Mouse (Mus musculus) MEL (cell line): ENCODE measurements around the gene Il25. TPM values are rescaled to one million over a fixed set of nuclear protein-coding genes. Genes with fewer than 3 reads are reported as not detected.

Experiments
- DNase-seq: peaks from one replicate; pipeline ENCODE4 v3.0.0; 2011; ENCODE audit warnings: low read depth, low spot score
- H3K27ac ChIP-seq: 2 replicates; pipeline ENCODE4 v1.5.1; 2012; ENCODE audit warnings: low read depth, mild to moderate bottlenecking, control low read depth, low read length, moderate library complexity; ENCODE audit not compliant: control insufficient read depth
- H3K27me3 ChIP-seq, 2 experiments: fragments of 150-350 bp in 1 of 2; sonication (generic) in 1 of 2; 2 replicates each; pipeline ENCODE4 v1.6.1; 2012; ENCODE audit warnings: low read length in 2 of 2, mild to moderate bottlenecking in 2 of 2, improper control_type of control experiment in 1 of 2, moderate library complexity in 1 of 2; ENCODE audit not compliant: insufficient read depth in 2 of 2, control insufficient read depth in 1 of 2
- H3K36me3 ChIP-seq, 2 experiments: 2 replicates each; pipeline ENCODE4 v1.6.1; 2012 to 2014; ENCODE audit warnings: low read length in 2 of 2, improper control_type of control experiment in 1 of 2, inconsistent platforms in 1 of 2, mild to moderate bottlenecking in 1 of 2; ENCODE audit not compliant: insufficient read depth in 2 of 2, control insufficient read depth in 1 of 2
- H3K4me1 ChIP-seq, 2 experiments: fragments of 150-350 bp in 1 of 2; sonication (generic) in 1 of 2; 2 replicates each; pipeline ENCODE4 v1.6.1; 2012; ENCODE audit warnings: low read length in 2 of 2, improper control_type of control experiment in 1 of 2, mild to moderate bottlenecking in 1 of 2; ENCODE audit not compliant: insufficient read depth in 2 of 2, control insufficient read depth in 1 of 2
- H3K4me3 ChIP-seq, 2 experiments: fragments of 150-350 bp in 1 of 2; sonication (generic) in 1 of 2; 2 replicates each; pipeline ENCODE4 v1.5.1; 2012; ENCODE audit warnings: low read depth in 2 of 2, low read length in 2 of 2, mild to moderate bottlenecking in 2 of 2, moderate library complexity in 2 of 2, control low read depth in 1 of 2, improper control_type of control experiment in 1 of 2; ENCODE audit not compliant: control insufficient read depth in 1 of 2, insufficient read depth in 1 of 2
- H3K79me2 ChIP-seq: 2 replicates; pipeline ENCODE4 v1.6.1; 2012; ENCODE audit warnings: mild to moderate bottlenecking, low read length, moderate library complexity; ENCODE audit not compliant: control insufficient read depth, poor library complexity, insufficient read depth
- H3K9ac ChIP-seq: 2 replicates; pipeline ENCODE4 v1.6.1; 2012; ENCODE audit warnings: low read depth, mild to moderate bottlenecking, control low read depth, low read length, moderate library complexity; ENCODE audit not compliant: control insufficient read depth, poor library complexity, severe bottlenecking
- H3K9me3 ChIP-seq: fragments of 150-350 bp; sonication (generic); replicated peaks from 2 replicates; pipeline ENCODE4 v1.6.1; 2012; ENCODE audit warnings: mild to moderate bottlenecking, low read length, improper control_type of control experiment, moderate library complexity; ENCODE audit not compliant: insufficient read depth
- BHLHE40 ChIP-seq: IDR thresholded peaks from 2 replicates; pipeline ENCODE4 v1.6.1; 2012; ENCODE audit warnings: low read depth, mild to moderate bottlenecking, inconsistent platforms, low read length, improper control_type of control experiment, borderline replicate concordance
- CHD2 ChIP-seq: IDR thresholded peaks from 2 replicates; pipeline ENCODE4 v1.6.1; 2011; ENCODE audit warnings: low read length, improper control_type of control experiment
- E2F4 ChIP-seq: IDR thresholded peaks from 2 replicates; pipeline ENCODE4 v1.6.1; 2011; ENCODE audit warnings: low read depth, low read length, improper control_type of control experiment, borderline replicate concordance
- ELF1 ChIP-seq: IDR thresholded peaks from 2 replicates; pipeline ENCODE4 v1.6.1; 2014; ENCODE audit warnings: low read depth, mild to moderate bottlenecking, inconsistent platforms, low read length, improper control_type of control experiment, moderate library complexity
- EP300 ChIP-seq, 2 experiments: IDR thresholded peaks; 2 replicates each; pipeline ENCODE4 v1.6.1; 2011; ENCODE audit warnings: improper control_type of control experiment in 2 of 2, low read length in 2 of 2, low read depth in 1 of 2, mild to moderate bottlenecking in 1 of 2
- ETS1 ChIP-seq: IDR thresholded peaks from 2 replicates; pipeline ENCODE4 v1.6.1; 2012; ENCODE audit warnings: low read depth, mild to moderate bottlenecking, inconsistent platforms, low read length, improper control_type of control experiment, moderate library complexity
- GABPA ChIP-seq: IDR thresholded peaks from 2 replicates; pipeline ENCODE4 v1.6.1; 2012; ENCODE audit warnings: low read depth, mild to moderate bottlenecking, inconsistent platforms, low read length, improper control_type of control experiment, moderate library complexity
- HCFC1 ChIP-seq: IDR thresholded peaks from 2 replicates; pipeline ENCODE4 v1.6.1; 2012; ENCODE audit warnings: low read depth, mild to moderate bottlenecking, inconsistent platforms, low read length, improper control_type of control experiment, moderate library complexity
- JUND ChIP-seq: IDR thresholded peaks from 2 replicates; pipeline ENCODE4 v1.6.1; 2011; ENCODE audit warnings: low read depth, mild to moderate bottlenecking, improper control_type of control experiment, low read length
- MAFK ChIP-seq: IDR thresholded peaks from 2 replicates; pipeline ENCODE4 v1.6.1; 2011; ENCODE audit warnings: low read depth, mild to moderate bottlenecking, low read length, improper control_type of control experiment, borderline replicate concordance
- MXI1 ChIP-seq: IDR thresholded peaks from 2 replicates; pipeline ENCODE4 v1.6.1; 2011; ENCODE audit warnings: mild to moderate bottlenecking, low read depth, low read length, improper control_type of control experiment
- MYB ChIP-seq: IDR thresholded peaks from 2 replicates; pipeline ENCODE4 v1.6.1; 2011; ENCODE audit warnings: mild to moderate bottlenecking, low read depth, low read length, improper control_type of control experiment
- NELFE ChIP-seq: IDR thresholded peaks from 2 replicates; pipeline ENCODE4 v1.6.1; 2011; ENCODE audit warnings: low read depth, low read length, improper control_type of control experiment
- NRF1 ChIP-seq: IDR thresholded peaks from 2 replicates; pipeline ENCODE4 v1.6.1; 2014; ENCODE audit warnings: low read depth, mild to moderate bottlenecking, inconsistent platforms, low read length, improper control_type of control experiment, moderate library complexity; ENCODE audit not compliant: poor library complexity, insufficient read depth, severe bottlenecking
- POLR2A ChIP-seq, 2 experiments: IDR thresholded peaks; 2 replicates each; pipeline ENCODE4 v1.6.1; 2011 to 2012; ENCODE audit warnings: low read length in 2 of 2, mild to moderate bottlenecking in 2 of 2, control low read depth in 1 of 2, improper control_type of control experiment in 1 of 2, low read depth in 1 of 2, moderate library complexity in 1 of 2; ENCODE audit not compliant: control insufficient read depth in 1 of 2, insufficient read depth in 1 of 2, poor library complexity in 1 of 2
- POLR2AphosphoS2 ChIP-seq: IDR thresholded peaks from 2 replicates; pipeline ENCODE4 v1.6.1; 2011; ENCODE audit warnings: low read length, improper control_type of control experiment
- SIN3A ChIP-seq: IDR thresholded peaks from 2 replicates; pipeline ENCODE4 v1.6.1; 2012; ENCODE audit warnings: low read length, improper control_type of control experiment, inconsistent platforms
- SMC3 ChIP-seq: IDR thresholded peaks from 2 replicates; pipeline ENCODE4 v1.6.1; 2011; ENCODE audit warnings: low read depth, low read length, improper control_type of control experiment
- TAL1 ChIP-seq: IDR thresholded peaks from 2 replicates; pipeline ENCODE4 v1.6.1; 2012; ENCODE audit warnings: mild to moderate bottlenecking, inconsistent platforms, low read length, moderate library complexity, mixed read lengths
- TBP ChIP-seq: IDR thresholded peaks from 2 replicates; pipeline ENCODE4 v1.8.0; 2011; ENCODE audit warnings: low read depth, low read length, improper control_type of control experiment
- TCF12 ChIP-seq: IDR thresholded peaks from 2 replicates; pipeline ENCODE4 v1.6.1; 2014; ENCODE audit warnings: low read depth, mild to moderate bottlenecking, inconsistent platforms, low read length, improper control_type of control experiment, moderate library complexity
- ZC3H11A ChIP-seq: IDR thresholded peaks from 2 replicates; pipeline ENCODE4 v1.6.1; 2012; ENCODE audit warnings: low read depth, mild to moderate bottlenecking, inconsistent platforms, low read length, improper control_type of control experiment
- ZKSCAN1 ChIP-seq: IDR thresholded peaks from 2 replicates; pipeline ENCODE4 v1.6.1; 2012; ENCODE audit warnings: low read depth, mild to moderate bottlenecking, inconsistent platforms, low read length, improper control_type of control experiment, moderate library complexity
- ZNF384 ChIP-seq: IDR thresholded peaks from 2 replicates; pipeline ENCODE4 v1.6.1; 2012; ENCODE audit warnings: low read depth, mild to moderate bottlenecking, inconsistent platforms, low read length, improper control_type of control experiment
- polyA plus RNA-seq, 2 experiments: library from polyadenylated mRNA; stranded (reverse) in 1 of 2; unstranded in 1 of 2; fragments of >175 nt in 1 of 2; fragments of >200 nt in 1 of 2; gene quantifications; 2 replicates each; pipeline versions ENCODE4 v1.2.1 to v1.2.4; 2012; ENCODE audit warnings: low replicate concordance in 2 of 2, low read depth in 1 of 2; ENCODE audit not compliant: insufficient read length in 2 of 2, insufficient read depth in 1 of 2, missing spikeins in 1 of 2
- total RNA-seq: library from RNA; depleted of rRNA; stranded (reverse); fragments of 300-350 nt; gene quantifications from 2 replicates; pipeline ENCODE4 v1.2.3, GENCODE M21; 2012

The Il25 gene
- total and polyA plus RNA-seq, 3 experiments: not detected

- TF ChIP-seq SMC3: no peak
- no peak for TF ChIP-seq JUND
- no peak for TF ChIP-seq TBP
- no peak for TF ChIP-seq ETS1
- TF ChIP-seq CHD2: no peak
- no peak for TF ChIP-seq ZKSCAN1
- TF ChIP-seq ZC3H11A: no peak
- no peak for TF ChIP-seq NELFE
- no peak for TF ChIP-seq E2F4
- no peak for TF ChIP-seq TCF12
- TF ChIP-seq POLR2AphosphoS2: no peak
- TF ChIP-seq MXI1: no peak
- TF ChIP-seq EP300 (IDR thresholded peaks at IDR 0.05; ENCODE audit: low read depth in 1 of 2, low read length in 2 of 2): no peak
- TF ChIP-seq MAFK: no peak
- TF ChIP-seq BHLHE40: no peak
- no peak for TF ChIP-seq TAL1
- no peak for TF ChIP-seq MYB
- no peak for TF ChIP-seq ELF1
- TF ChIP-seq, all 39 proteins: peak for 0
- no peaks in the 10 kb centered on the region for H3K36me3 ChIP-seq
- no peaks in the 10 kb centered on the region for H3K4me1 ChIP-seq
- H3K79me2 ChIP-seq: no peaks in the 10 kb centered on the region
- no peak for DNase-seq
- no peaks in the 10 kb centered on the region for H3K9me3 ChIP-seq
- H3K27ac ChIP-seq: no peak overlapping the region
- no peak overlapping the region for H3K9ac ChIP-seq
- no peak overlapping the region for H3K4me3 ChIP-seq
- H3K27me3 ChIP-seq: peaks cover 0 to 3% of the 10 kb centered on the region in 2 experiments; a peak in 3 of 4 replicates
Measured at GRCm38 (mm10) chr14:54962714-54963113, 30.2 kb downstream of the Il25 start.

DNA sequence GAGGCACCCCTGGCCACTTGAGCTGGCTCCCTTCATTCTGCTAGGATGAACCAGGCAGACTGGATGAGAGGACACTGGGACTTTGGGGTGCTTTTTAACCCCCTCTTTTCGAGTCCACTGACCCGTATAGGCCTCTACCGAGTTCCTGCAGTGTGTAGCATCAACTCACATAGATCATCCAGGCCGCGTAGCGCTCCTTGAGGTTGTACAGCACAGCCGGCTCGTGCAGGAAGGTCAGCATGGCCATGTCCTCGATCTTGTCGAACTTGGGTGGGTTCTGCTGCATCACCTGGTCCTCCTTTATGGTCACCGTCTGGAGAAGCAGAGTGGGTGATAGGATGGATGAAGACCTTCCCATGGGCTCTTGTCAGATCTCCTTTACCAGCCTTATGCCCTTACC is 31.2 kb downstream of the Il25 start:
- H3K9ac ChIP-seq: no peak overlapping the region
- H3K79me2 ChIP-seq: no peaks in the 10 kb centered on the region
- H3K36me3 ChIP-seq: no peaks in the 10 kb centered on the region
- H3K4me3 ChIP-seq: no peak overlapping the region
- H3K9me3 ChIP-seq: no peaks in the 10 kb centered on the region
- no peak for DNase-seq
- no peak overlapping the region for H3K27ac ChIP-seq
- TF ChIP-seq ZNF384 (no peak), NRF1 (no peak), POLR2AphosphoS2 (no peak), MAFK (no peak), EP300 (IDR thresholded peaks at IDR 0.05; ENCODE audit: low read depth in 1 of 2, low read length in 2 of 2) (no peak), GABPA (no peak), MXI1 (no peak), SIN3A (no peak), HCFC1 (no peak), POLR2A (IDR thresholded peaks at IDR 0.05; ENCODE audit: control insufficient read depth in 1 of 2, insufficient read depth in 1 of 2, low read depth in 1 of 2, low read length in 2 of 2, poor library complexity in 1 of 2) (no peak), ZC3H11A (no peak)
- H3K4me1 ChIP-seq: no peaks in the 10 kb centered on the region
- peaks cover 0 to 5% of the 10 kb centered on the region in 2 experiments; a peak in 3 of 4 replicates for H3K27me3 ChIP-seq
